Mouse (Mus musculus): ENCODE results near the gene Ddb1. TPM values are rescaled to one million over a fixed set of nuclear protein-coding genes. Genes with fewer than 3 reads are reported as not detected.

Gene Ddb1
- total RNA-seq, 1 experiment from 2014 or later = 314 TPM

DNA sequence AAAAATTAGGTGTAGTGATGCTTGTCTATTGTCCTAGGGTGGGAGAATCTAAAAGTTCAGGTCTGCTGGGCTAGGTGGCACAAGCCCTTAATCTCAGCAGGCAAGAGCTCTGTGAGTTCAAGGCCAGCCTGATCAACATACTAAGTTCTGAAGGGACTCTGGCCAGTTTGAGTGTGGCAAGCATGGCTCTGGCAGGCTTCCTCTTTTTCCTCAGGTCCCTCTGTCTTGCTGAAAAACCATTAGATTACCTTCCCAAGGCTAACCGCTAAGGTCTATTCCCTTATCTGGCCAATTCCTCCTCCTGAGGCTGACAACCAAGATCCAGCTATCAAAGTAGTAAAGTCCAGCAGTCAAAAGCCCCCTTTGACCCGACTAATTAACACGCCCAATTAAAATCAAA is 57.5 kb downstream of the Ddb1 start:
- DNase-seq = no peak

DNA sequence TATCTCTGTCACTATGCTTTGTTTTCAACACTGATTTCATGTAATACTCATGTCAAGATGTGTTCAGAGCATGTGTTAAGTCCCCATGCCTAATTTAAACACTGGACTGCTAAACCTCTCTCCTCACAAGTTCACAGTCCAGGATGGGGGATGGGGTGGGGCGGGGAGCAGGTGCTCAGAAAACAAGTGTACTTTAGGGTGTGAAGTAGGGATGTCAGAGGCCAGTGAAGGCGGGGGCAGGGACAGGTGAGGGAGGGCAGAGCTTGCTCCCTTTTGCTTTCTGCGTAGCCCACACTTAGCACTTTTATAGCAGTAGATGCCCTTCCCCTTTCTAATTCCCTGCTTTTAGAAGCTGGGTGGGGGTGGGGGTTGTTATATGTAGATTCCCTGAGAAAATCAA is 60.0 kb downstream of the Ddb1 start:
- DNase-seq = no peak

DNA sequence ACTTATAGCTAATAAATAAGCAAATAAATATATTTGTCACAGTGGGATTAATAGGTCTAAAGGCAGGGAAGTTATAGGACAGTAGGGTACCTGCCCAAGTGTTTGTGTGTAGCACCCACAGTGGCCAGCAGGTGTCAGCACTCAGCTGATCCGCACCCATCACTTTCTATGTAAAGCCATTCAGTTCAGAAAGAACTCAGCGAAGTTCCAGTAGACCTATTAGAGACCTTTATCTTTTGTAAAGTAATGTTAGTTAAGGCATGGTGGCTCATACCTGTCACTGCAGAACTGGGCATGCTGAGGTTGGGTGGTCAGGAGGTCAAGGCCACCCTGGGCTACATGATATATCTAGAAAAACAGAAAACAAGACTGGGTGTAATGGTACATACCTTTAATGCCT is 60.4 kb downstream of the Ddb1 start:
- peak; percentile 66 for DNase-seq

DNA sequence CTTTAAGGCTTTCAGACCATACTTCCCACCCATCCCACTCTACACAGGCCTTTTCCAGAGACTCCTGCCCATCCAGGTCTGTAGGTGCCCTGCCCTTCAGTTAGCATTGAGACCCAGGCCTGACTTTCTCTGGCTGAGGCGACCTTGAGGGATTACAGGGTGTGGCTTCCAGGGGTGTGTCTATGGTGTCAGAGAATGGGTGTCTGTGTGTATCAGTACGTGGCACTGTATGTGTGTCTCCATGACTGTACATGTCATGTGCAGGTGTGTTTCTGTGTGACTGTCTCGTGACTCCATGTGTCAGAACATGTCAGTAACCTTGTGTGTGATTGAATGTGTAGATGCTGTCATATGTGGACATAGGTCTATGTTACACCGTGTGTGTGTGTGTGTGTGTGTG is 66.2 kb downstream of the Ddb1 start:
- no peak for DNase-seq

DNA sequence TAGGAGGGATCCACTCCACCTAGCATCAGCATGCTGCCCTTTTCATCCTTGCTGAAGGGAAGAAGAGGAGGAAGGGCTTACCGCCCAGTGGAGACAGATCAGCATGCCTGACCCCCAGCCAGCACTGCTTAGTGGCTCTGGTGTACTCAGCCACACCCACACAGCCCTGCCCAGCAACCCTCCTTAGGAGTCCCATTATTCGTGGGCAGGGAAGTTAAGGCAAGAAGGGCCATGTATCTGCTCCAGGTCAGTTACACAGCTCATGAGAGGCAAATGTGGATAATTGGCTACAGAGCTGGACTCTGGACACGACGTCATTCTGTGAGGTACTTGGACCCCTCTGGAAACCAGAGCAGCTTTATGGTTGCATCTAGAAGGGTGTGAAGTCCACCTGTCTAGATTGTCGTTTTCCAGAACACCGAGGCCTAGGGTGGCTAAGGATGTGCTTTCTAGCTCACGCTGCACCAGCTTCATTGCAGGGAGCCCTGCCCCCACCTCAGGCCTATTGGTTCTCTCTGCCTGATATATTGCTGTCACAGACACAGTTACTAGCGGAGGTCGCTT is 66.8 kb downstream of the Ddb1 start:
- no peak for DNase-seq

DNA sequence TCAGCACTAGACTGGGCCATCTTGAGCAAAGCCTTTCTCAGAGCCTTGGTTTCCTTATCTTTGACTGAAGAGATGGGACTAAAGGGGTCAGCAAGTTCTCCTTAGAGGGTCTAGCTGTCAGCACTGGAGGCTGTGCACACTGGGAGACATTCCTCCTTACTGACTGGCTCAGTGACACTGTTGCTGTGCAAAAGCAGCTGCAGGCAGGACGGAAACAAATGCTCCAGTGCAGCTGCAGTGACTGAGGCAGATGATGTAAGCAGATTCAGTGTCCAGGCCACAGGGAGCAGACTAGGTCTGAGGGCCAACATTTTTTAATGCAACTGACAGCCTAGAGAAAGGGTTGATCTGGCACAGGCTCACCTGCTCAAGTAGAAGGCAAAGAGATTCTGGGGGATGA is 68.1 kb downstream of the Ddb1 start:
- no peak for DNase-seq

DNA sequence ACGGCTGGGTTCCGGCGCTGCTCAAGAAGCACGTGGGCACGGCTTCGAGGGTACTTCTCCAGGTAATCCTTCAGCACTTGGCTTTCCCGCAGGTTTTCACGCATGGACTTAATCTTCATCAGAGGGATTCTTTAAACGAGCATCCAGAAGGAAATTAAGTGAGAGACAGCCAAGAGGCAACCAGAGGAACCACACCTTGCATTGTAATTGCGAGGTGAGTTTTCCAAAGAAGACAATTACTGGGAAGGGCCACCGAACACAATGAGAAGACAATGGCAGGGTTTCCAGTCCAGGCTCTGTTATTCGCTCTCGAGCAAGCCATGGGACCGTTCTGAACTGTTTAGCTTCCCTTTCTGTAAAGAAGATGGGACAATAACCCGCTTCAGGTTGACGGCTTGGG is 71.5 kb downstream of the Ddb1 start:
- DNase-seq = no peak

DNA sequence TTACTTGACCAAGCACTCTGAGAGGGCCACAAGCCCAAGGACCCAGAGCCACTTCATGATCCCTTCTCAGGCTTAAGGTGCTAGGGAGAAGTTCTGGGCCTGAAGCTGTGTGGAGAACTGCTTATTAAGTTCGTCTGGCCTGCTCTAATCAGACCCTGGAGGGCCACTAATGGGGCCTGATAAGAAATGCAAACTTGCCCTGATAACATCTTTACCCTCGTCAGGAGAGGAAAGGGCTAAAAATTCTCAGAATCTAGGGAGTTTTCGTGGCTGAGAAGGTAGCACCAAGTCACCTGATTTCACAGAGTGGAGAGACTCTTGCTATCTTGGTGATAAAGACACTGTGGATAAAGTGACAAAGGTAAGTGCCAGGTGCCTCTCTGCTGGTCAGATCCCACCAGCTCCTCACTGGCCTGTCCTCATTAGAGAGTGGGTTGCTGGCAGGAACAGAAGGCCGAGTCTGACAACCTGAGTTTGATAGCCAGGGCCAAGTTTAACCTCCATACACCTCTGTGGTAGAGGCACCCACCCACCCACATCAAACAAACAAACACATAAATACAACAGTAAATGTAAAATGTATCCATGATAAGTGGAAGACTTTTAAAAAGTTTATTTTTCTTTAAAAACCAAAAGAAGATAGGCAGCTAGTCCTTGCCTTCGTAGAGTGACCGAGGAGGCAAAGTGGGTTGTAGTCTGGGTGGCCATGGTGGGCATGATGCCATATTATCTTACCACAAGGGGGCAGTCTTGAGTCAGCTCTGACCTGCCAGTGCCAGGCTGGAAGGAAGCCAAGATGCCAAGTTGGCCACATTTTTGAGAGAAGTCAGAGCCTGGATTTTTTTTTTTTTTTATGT is 73.0 kb downstream of the Ddb1 start, which contains the start of gene Pga5:
TSS of gene Pga5 (minus strand) at position 157 of the 857 bp plus-strand sequence.
- peak; percentile 85 for DNase-seq

DNA sequence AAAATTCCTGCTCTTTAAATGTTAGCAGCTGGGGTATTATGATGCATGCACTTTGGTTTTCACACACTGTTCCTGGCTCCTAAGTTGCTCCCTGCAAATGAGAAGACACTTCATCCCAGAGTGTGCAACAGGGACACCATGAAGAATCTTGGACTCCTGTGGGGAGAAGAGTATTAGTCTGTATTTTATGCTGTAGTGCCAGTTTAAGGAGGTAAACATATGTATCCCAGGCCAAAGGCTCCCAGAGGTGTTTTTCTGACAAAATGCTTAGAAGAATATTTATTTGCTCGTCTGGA is 73.6 kb downstream of the Ddb1 start:
- no peak for DNase-seq

Other genes with a start within 250 kb of the Ddb1 start
- gene Syt7, start 216.2 kb upstream of the Ddb1 start, total RNA-seq (2021) = 21.6 and 27.9 TPM in 2 replicates
- 2.2 and 2.5 TPM in 2 replicates for gene Lrrc10b, start 147.9 kb upstream of the Ddb1 start, total RNA-seq (2021)
- 0.88 TPM in 1 of 2 replicates, not detected in the other for gene Ppp1r32, start 122.4 kb upstream of the Ddb1 start, total RNA-seq (2021)
- gene Cpsf7, start 80.1 kb upstream of the Ddb1 start, total RNA-seq (2021) = 59.8 and 70.4 TPM in 2 replicates
- 60.6 and 63.5 TPM in 2 replicates for gene Sdhaf2, start 79.2 kb upstream of the Ddb1 start, total RNA-seq (2021)
- gene Tmem216, start 49.1 kb upstream of the Ddb1 start, total RNA-seq (2021) = 16.2 and 20.6 TPM in 2 replicates
- gene Cyb561a3, start 28.2 kb upstream of the Ddb1 start, total RNA-seq (2021) = 18.4 and 25.3 TPM in 2 replicates
- gene Tmem138, start 28.0 kb upstream of the Ddb1 start, total RNA-seq (2021) = 8.4 and 13.2 TPM in 2 replicates
- 18.0 and 21.7 TPM in 2 replicates for gene Tkfc, start 327 bp downstream of the Ddb1 start, total RNA-seq (2021)
- gene Vwce, start 28.9 kb downstream of the Ddb1 start, total RNA-seq (2021) = 0.43 and 1.4 TPM in 2 replicates
- not detected in 2 replicates for gene Pga5, start 72.7 kb downstream of the Ddb1 start, total RNA-seq (2021)
- 32.4 and 33.6 TPM in 2 replicates for gene Vps37c, start 83.4 kb downstream of the Ddb1 start, total RNA-seq (2021)
- 0.12 TPM in 1 of 2 replicates, not detected in the other for gene Cd5, start 133.7 kb downstream of the Ddb1 start, total RNA-seq (2021)
- gene Cd6, start 224.7 kb downstream of the Ddb1 start, total RNA-seq (2021) = not detected in 2 replicates
- 3.2 and 4.0 TPM in 2 replicates for gene Slc15a3, start 234.4 kb downstream of the Ddb1 start, total RNA-seq (2021)